Mouse (Mus musculus) gastrocnemius, adult 2 months (tissue): Measurements from ENCODE around the gene Tgfb1i1. TPM values are rescaled to one million over a fixed set of nuclear protein-coding genes. Genes with fewer than 3 reads are reported as not detected.

Source experiments
- DNase-seq: peaks from one replicate; pipeline ENCODE4 v3.0.0; 2022
- H3K27ac ChIP-seq: fragments of 200-600 bp; 2 replicates; pipeline ENCODE4 v1.8.1; 2022; ENCODE audit warnings: mild to moderate bottlenecking
- H3K4me3 ChIP-seq: fragments of 200-600 bp; 2 replicates; pipeline ENCODE4 v1.8.1; 2022; ENCODE audit warnings: mild to moderate bottlenecking, moderate library complexity
- CTCF ChIP-seq: fragments of 200-600 bp; IDR thresholded peaks from 2 replicates; pipeline ENCODE4 v1.8.1; 2022; ENCODE audit warnings: antibody characterized with exemption, mild to moderate bottlenecking, moderate library complexity
- intact Hi-C: fragments of 180-260 bp; cut with DNase I; formaldehyde crosslinking; loops from one replicate; pipeline ENCODE4 v1.15.1; 2025
- total RNA-seq, 2 experiments: library from RNA; stranded (reverse); gene quantifications; 2 replicates each; pipeline ENCODE4 v1.2.3; 2021

Tgfb1i1 gene
- total RNA-seq, 2 experiments from 2014 or later, result 5.2 to 7.6 TPM

DNA sequence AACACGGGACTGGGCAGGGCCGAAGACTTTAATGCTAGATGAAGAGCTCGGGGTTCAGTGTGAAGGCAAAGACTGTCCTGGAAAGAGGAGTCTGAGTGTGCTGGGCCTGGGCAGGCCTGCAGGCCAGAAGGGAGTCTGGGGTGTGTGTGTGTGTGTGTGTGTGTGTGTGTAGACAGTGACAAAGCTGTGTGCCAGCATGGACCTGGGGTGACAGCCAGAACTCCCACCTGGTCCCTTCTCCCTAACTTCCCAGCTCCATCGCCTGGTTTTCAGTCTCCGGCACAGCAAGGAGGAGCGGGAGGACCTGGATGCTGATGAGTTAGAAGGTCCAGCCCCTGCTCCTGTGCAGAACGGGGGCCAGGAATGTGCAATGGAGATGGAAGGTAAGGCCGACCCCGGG lies 24.9 kb downstream of the Tgfb1i1 start:
- no peak for TF ChIP-seq CTCF
- no peak overlapping the region for H3K27ac ChIP-seq
- no peak overlapping the region for H3K4me3 ChIP-seq
- intact Hi-C loops, result no loop called here
- no peak for DNase-seq

DNA sequence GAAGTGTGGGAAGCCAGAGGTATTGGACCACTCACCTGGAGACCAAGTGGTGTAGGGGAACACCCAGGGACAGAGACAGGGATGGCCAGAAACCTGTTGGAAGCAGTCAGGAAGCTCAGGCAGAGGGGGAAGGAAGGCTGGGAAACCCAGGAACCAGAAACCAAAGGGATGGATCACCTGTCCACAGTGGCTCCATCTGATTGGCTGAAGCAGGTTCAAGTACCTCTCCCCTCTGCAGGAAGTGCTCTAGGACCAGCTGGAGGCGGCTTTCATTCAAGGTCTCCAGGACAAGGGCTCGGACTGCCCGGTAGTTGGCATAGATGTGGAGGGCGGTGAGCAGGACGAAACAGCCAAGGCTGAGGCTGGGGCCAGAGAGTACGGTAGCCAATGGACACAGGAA lies 29.4 kb downstream of the Tgfb1i1 start:
- Histone ChIP-seq H3K4me3 (no peak overlapping the region), H3K27ac (peak overlapping the region; percentile 31)
- no peak for TF ChIP-seq CTCF
- intact Hi-C loops, result no loop called here
- no peak for DNase-seq

DNA sequence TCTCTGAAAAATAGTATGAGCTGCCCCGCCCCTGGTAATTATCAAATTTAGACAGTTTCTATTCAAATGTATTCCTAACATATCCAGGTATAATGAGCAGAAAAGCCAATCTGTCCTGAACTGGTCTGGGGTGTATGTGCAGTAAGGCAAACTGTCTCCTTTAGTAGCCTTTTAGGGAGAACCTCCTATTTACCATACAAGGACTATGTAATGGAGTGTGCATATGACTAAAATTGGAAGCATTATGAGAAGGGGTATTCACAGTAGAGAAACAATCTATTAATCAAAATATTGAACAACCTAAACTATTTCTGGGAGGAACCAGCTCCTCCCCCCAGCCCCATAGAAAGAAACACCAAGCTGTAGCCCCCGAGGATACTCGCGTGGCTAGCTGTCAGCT lies 33.1 kb downstream of the Tgfb1i1 start:
- intact Hi-C loops, result no loop called here
- Histone ChIP-seq H3K4me3 (no peak overlapping the region), H3K27ac (no peak overlapping the region)
- no peak for DNase-seq
- no peak for TF ChIP-seq CTCF

DNA sequence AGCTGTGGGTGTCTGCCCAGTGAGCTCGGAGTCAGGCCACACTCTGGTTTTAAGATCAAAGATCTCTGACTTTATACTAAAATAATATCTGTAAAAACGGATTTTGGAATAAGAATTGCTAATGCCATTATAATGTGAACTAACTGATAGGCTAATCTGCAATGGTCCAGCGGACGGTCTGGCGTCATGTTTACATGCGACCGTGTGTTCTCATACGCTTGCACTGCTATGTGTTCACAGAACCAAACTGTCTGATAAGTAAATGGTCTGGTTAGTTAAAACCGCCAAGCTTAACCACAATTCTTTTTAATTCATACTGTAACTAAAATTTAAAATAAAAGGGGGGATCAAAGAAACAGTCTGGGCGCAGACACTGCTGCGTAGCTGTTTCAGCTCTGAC lies 35.2 kb downstream of the Tgfb1i1 start:
- no peak for DNase-seq
- intact Hi-C loops, result no loop called here
- Histone ChIP-seq H3K4me3 (no peak overlapping the region), H3K27ac (no peak overlapping the region)
- TF ChIP-seq CTCF, result no peak

DNA sequence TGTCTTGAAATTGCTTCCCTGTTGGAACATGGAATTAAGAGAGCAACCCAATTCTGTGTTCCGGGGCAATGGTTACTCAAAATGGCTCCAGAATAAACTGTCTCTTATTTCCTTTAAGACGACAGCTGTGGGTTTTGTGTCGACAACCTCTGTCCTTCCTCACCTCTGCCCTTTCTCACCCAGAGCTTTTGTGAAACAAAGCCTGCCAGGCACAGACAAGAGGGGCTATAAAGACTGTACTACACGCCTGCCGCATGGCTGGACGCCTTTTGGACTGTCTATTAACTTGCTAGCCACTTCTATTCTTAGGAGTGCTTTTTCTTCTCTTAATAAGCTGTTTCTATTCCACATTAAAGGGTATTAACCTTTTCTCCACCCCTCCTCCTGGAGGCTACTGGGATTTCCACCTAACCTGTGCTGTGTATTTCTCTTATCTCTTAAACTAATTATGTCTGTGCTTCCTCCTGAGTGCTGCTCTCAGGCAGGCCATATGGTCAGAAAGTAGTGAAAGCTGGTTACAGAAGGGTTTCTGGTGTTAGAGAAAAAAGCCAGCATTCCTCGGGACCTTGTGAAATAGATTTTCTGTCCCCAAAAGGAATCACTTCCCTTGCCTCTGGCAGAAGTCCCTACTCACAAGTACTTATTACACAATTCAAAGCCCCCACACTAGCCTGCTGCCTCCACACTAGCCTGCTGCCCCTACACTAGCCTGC lies 36.1 kb downstream of the Tgfb1i1 start:
- no peak overlapping the region for H3K4me3 ChIP-seq
- H3K27ac ChIP-seq, result no peak overlapping the region
- TF ChIP-seq CTCF, result no peak
- DNase-seq, result no peak
- intact Hi-C loops, result no loop called here

DNA sequence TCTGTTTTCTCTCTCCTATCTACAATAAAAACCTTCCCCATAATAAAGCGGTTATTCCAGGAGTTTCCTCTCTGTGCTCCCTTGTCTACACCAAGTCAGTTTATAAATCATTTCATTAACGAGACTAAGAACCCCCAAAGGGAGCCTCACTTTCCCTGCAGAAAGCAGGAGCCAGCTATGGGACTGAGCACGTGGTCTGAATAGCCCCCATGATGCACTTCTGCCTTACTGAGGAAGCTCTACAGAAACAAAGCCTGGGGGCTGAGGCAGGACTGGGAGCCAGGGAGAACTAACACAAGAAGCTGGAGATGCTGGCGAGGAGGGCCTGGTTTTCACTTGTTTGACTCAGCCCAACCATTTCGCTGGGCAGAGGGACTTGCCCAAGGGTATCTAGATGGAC lies 37.4 kb downstream of the Tgfb1i1 start:
- no peak overlapping the region for H3K4me3 ChIP-seq
- no peak overlapping the region for H3K27ac ChIP-seq
- no peak for TF ChIP-seq CTCF
- intact Hi-C loops, result no loop called here
- DNase-seq, result no peak

DNA sequence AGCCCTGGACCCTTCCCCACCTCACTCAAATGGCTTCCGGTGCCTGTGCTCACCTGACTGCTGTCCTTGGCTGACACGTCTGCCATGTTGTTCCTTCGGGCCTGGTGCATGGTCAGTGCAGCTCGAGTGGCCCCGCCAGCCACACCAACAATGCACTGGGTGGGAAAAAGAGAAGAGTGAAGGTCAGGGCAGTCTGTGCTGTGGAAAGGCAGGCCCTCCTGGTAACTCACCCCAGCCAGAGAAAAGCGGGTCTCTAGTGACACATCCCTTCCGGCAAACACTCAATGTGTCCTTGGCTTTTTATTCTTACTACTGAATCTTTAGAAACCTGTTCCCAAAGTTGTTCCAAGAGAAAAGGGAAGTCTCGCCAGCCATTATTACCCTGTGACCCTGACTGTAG lies 38.4 kb downstream of the Tgfb1i1 start:
- intact Hi-C loops, result no loop called here
- no peak overlapping the region for H3K27ac ChIP-seq
- no peak for DNase-seq
- TF ChIP-seq CTCF, result no peak
- H3K4me3 ChIP-seq, result no peak overlapping the region

DNA sequence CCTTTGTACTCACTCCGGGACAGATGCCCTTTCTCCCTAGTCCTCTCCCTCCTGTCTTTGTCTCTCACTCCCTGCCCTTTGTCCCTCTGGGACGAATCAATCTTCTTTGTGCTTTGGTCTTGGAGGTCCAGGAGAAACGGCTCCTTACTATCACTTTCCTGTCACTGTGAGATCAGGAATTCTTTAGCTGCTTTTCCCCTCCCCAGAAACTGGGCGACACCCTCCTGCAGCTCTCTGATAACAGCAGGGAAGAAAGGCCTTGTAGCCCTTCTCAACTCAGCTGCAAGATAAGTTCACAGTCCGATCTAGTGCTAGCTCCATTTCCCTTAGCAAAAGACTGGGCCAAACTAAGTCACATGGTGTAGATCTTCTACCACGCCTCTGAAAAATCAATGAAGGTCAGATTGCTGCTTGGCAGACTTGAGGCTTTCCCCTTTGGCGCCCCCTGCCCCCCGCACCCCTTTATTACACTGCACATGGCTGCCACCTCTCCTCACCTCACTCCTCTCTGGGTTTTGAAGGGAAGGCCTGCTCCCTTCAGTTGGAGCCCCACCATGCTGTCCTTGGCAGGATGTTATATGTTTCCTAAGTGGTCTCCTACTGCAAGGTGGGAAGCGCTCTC lies 42.4 kb downstream of the Tgfb1i1 start:
- intact Hi-C loops, result no loop called here
- H3K27ac ChIP-seq, result 0 out of 2 replicates have a peak overlapping the region, but pooled peaks have one; percentile 4
- TF ChIP-seq CTCF, result peak; percentile 26; the same call in 1 of the 2 replicates
- H3K4me3 ChIP-seq, result no peak overlapping the region
- no peak for DNase-seq

DNA sequence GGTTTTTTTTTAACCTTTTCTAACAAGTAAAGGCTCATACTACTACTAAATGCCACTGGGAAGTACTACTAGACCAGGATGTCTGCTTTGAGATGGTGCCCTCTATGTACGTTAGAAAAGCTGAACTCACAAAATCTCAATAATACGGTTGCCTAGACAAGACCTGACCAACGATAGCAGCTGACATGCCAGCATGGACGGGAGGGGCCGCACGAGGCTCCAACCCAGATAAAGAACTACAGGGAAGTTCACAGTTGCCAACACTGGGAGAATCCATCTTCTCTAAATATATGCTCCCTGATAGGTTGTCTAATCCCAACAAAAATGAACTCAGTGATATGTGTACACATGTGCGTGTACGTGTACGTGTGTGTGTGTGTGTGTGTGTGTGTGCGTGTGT lies 48.2 kb downstream of the Tgfb1i1 start:
- H3K4me3 ChIP-seq, result no peak overlapping the region
- intact Hi-C loops, result loop anchor here (5.0 kb wide), 1 partner anchor 47 kb away; the partner anchor contains the start of gene Tgfb1i1
- no peak for DNase-seq
- TF ChIP-seq CTCF, result no peak
- H3K27ac ChIP-seq, result no peak overlapping the region

DNA sequence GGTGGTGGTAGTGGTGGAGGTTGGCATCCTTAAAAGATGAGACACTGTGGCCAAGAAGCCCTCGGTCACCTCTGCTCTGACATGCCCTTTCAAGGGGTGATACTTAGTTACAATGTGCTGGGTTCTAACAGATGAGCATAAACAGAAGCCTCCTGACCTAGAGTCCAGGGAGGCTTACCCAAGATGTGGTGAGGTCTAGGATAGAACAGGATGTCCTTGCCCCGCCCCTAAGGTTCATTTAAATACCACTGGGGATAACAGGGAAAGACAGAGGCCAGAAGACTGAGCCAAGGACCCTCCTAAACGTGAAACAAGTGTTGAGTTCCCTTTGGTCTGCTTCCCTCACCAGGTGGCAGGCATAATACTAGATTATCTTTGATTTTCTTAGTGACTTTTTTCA lies 49.9 kb downstream of the Tgfb1i1 start:
- no peak for TF ChIP-seq CTCF
- no peak overlapping the region for H3K27ac ChIP-seq
- intact Hi-C loops, result loop anchor here (5.0 kb wide), 1 partner anchor 49 kb away; the partner anchor contains the start of gene Tgfb1i1
- H3K4me3 ChIP-seq, result no peak overlapping the region
- DNase-seq, result no peak

DNA sequence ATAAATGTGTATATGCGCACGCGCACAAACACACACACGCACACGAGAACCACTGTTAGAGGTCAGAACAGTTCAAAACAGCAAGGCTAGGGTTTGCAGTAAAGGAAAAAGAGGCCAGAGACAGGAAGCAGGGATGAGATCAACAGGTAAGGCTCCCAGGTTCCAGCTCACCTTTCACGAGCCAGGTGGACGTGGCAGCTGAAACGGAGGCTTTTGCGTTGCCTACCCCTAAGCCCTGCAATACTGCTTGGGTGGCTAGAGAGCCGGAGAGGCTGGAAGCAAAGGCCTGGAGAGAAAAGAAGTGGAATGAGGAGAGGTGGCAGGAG lies 50.6 kb downstream of the Tgfb1i1 start:
- Histone ChIP-seq H3K27ac (peak overlapping the region; percentile 83), H3K4me3 (peak overlapping the region; percentile 93)
- no peak for TF ChIP-seq CTCF
- intact Hi-C loops, result loop anchor here (5.0 kb wide), 1 partner anchor 50 kb away; the partner anchor contains the start of gene Tgfb1i1
- DNase-seq, result no peak

DNA sequence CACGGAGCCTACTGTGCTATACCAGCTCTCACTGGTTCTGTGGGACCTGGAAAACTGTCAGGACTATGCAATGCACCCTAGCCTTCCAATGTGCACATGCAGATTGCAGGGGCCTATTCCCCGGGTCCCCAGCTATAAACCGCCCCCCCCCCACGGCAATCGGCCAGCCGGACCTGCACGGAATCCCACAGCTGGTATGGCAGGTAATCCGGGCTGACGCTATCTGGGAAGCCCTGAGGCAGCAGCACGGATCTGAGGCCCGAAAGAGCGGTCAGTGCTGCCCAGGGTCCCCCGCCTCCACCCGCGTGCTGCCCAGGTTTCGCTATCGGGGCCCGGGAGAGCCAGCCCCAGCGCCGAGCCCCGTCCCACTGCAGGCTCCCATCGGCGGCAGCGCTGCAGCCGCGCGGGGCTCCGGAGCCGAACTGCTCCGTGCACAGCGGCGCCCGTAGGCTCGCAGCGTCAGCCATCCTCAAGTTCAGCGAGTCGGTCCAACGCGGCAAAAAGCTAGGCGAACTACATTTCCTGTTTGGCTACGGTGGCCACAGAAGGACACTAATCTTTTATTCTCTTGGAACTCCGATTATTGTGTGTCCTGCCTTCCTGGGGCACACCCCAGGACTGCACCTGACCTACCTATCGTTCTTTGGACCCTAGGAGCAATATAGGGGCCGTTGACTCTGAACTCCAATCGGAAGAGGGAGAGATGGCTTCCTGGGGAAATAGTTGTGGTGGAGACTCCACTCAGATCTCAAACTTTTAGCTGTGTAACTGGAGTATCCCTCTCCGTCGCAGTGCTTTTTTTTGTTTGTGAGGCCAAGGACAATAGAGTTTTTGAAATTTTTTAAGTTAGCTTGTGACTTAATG lies 51.2 kb downstream of the Tgfb1i1 start, which contains the start of gene BC017158:
BC017158 (minus strand) TSS at position 554 of the 864 bp plus-strand sequence.
- intact Hi-C loops, result loop anchor here (5.0 kb wide), 1 partner anchor 51 kb away; the partner anchor contains the start of gene Tgfb1i1
- TF ChIP-seq CTCF, result no peak
- H3K27ac ChIP-seq, result peak within 1 kb of the TSS; percentile 83
- H3K4me3 ChIP-seq, result peak within 1 kb of the TSS; percentile 93
- DNase-seq, result peak; percentile 74
